Mouse (Mus musculus): ENCODE measurements around the gene Synm. TPM values are rescaled to one million over a fixed set of nuclear protein-coding genes. Genes with fewer than 3 reads are reported as not detected.

Synm gene
- total RNA-seq, 1 experiment from 2014 or later = not detected

DNA sequence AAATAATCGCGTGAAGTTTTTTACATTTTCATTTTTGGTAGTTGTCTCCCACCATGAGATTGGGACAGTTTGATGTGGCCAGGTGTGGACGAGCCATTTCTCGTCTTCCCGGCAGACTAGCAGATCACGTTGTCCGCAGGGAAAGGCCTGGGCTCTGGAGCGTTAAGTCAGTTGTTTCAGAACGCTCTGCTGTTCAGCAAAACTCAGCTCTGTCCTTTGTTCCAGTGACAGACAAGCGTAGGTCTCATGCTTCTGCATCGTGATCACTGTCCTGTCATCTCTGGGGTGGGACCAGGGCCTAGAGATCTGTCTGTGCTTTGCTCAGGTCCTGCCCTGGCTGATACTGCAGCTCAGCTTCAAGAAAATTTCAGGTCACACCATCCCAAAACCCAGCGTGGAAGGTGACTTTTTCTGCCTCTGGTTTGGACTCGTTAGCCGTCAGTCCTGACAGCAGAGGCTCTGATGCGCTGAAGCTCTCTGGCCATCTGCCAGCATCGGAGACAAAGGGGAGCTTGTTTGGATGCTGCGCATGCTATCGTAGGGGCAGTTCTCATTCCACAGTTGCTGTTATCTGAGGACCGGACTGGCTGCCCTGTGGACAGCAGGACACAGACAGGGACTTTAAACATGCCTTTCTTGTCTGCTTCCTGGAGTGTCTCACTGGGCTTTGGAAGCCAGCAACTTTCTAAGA is 45.6 kb downstream of the Synm start:
- no peak for ATAC-seq (ENCODE audit: extremely low read depth, insufficient number of reproducible peaks, low FRiP score, poor library complexity, severe bottlenecking)

DNA sequence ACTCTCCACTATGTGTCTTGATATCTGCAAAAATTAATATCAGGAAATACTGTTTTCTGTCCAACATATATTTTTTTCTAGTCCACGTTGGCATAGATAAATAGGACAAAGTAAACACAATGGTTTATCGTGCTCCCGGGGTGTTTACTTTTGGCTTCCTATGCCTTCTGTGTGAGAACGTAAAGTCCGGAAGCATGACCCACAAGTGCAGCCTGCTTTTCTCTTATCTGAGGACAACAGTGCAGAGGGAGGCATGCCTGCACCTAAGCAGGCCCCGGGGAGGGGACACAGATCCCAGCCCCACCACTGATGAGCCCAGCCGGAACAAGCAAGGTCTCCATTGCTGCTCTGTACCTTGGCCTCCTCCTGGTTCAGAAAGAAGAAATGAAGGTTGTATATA is 49.3 kb downstream of the Synm start:
- ATAC-seq (ENCODE audit: extremely low read depth, insufficient number of reproducible peaks, low FRiP score, poor library complexity, severe bottlenecking) = no peak

DNA sequence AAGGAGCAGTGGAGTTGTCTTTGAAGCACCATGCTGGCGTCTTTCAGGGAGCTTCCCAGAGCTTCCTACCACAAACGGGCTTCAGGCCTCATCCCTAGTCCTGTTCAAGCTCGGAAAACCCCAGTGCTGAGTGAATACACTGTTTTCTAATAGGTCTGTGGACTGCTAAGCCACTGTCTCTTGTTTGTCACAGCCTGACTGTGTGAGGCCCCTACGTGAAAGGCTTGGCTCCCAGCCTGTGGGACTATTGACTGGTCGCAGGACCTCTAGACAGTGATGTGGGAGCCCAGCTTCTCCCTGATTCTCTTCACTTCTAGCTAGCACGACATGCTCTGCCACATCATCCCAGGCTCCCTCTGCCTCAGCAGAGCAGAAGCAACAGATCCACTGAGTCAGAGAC is 51.4 kb downstream of the Synm start:
- no peak for ATAC-seq (ENCODE audit: extremely low read depth, insufficient number of reproducible peaks, low FRiP score, poor library complexity, severe bottlenecking)

DNA sequence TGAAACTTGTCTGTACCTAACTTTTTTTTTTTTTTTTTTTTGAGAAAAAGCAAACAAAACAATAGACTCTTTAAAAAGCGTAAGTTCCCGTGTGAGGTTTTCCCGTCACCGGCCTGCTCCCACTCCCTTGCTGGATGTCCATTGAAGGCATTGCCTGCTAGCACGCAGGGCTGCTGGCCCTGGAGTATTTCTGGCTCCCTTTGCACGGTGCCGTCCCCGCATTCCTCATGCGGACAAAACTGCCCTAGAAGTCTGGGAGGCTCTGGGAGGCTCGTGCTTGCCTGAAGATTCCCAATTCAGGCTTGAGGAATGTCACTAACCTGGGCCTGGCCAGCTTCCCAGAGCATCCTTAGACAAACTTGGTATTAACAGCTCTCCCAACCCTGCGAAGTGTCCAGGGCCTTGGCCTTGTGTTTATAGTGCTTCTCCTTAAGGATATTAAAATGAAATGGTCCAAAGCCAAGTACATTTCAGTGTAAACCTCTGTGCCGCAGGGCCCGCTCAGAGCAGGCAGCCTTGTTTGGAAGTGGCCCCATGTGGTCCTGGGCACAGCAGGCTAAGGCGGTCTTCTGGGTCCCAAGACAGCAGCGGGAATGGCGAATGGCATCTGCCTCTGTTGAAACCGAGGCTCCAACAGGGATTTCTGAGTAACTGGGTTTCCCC is 58.2 kb downstream of the Synm start:
- no peak for ATAC-seq (ENCODE audit: extremely low read depth, insufficient number of reproducible peaks, low FRiP score, poor library complexity, severe bottlenecking)

DNA sequence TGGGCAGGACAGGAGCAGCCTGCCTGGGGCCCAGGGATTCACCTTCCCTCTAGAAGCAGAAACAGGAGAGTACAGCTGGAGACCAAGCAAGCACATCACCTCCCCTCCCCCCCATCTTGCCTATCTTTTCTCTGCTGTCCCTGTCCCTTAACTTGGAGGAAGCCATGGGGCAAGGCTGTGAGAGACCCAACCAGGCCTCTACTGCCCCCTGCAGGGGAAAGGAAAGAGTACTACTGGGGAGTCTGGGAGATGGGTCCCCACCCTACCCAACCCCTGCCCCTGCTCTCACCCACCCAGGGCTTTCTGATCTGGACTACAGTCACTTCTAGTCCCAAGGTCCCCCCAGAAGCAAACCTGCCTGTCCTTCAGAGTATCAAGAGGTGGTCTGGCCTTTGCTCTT is 58.7 kb downstream of the Synm start:
- ATAC-seq (ENCODE audit: extremely low read depth, insufficient number of reproducible peaks, low FRiP score, poor library complexity, severe bottlenecking) = no peak

DNA sequence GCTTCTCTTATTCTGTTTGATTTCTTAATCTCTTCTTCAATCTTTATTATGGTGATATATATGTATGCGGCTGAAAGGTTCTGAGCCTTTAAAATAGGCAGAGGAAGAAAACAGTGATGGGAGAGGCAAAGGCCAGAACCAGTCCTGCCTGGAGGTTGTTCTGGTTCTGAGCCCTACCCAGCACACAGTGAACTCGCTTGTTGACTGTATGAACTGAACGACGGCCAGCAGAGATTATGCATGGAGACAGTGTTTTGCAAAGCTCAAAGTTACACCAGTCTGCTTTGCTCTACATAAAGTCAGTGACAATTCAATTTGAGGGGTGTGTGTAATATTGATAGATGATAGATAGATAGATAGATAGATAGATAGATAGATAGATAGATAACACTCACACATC is 60.2 kb downstream of the Synm start:
- ATAC-seq (ENCODE audit: extremely low read depth, insufficient number of reproducible peaks, low FRiP score, poor library complexity, severe bottlenecking) = no peak

DNA sequence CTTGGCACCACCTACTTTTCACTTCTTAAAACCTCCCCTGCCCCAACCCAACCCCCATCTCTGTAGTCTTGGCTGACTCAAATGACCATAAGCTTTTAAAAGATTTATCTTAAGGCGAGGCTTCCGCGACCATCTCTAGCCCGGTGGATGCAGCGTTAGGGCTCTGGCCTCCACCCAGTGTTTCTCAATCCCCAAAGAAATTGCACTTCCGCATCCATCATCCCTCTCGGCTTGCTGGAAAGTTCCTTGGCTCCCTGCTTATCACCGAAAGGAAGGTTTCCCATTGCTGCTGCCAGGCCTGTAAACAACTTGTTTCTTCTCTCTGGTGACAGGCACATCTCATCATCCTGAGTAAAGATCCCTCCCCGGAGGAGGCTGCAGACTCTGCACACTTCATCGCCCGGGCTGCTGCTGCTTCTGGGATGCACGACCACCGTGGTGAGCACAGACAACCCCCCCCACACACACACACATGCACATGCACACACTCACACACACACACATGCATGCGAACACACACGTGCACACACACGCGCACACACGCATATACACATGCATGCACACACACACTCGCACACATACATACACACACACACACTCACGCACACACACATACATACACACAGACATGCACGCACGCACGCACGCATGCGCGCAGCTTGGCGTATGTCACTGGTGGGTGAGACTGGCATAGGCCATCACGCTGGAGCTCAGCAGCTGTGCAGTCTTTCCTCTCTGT is 61.5 kb downstream of the Synm start:
- ATAC-seq (ENCODE audit: extremely low read depth, insufficient number of reproducible peaks, low FRiP score, poor library complexity, severe bottlenecking) = no peak

DNA sequence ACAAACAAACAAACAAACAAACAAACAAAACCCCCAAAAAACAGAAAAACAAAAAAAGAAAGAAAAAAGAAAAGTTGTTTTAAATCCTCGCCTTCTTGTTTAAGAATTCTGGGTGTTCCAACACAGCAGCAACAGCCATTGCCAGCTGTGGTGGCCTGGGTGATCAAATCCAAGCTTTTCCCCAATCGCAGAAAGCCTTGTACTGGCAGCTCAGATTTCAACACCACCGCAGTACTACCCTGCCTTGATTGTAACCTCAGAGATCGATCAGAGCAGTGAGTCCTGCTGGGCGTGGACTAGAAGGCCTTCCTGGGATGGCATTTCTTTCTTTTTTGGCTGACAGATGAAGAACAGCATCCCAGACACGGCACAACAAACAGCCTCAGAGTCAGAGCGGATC is 63.6 kb downstream of the Synm start:
- no peak for ATAC-seq (ENCODE audit: extremely low read depth, insufficient number of reproducible peaks, low FRiP score, poor library complexity, severe bottlenecking)

DNA sequence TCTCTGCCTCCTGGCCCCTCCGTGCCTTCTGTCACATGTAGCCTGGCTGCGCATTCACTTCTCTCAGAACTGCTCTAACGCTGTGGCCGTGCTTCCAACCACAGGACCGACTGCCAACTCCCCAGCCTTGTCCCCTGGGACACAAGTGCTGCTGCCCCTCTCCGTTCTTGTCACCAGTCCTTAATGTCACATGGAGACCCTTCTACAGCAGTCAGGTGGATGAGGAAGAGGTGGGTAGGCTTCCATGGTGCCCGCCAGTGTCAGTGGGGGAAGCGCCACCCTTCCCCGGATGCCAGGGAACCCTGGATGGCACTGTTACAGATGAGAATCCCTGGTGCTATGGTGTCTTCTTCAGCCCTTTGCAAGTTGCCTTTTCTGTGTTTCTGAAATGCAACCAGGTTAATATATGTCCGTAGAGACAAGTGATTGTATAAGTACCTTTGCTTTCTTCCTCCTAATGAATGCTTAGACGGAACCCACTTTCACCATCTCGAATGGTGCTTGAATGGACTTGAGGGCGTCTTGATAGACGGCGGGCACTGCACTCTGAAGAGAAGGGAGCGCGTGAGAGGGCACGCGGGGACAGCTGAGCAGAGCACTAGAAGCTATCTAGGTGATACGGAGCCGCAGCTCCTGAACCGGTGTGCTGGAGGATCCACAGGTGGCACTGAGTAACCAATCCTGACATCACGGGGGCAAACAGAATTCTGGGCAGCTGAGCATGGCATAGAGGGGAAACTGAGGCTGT is 66.6 kb downstream of the Synm start:
- no peak for ATAC-seq (ENCODE audit: extremely low read depth, insufficient number of reproducible peaks, low FRiP score, poor library complexity, severe bottlenecking)

DNA sequence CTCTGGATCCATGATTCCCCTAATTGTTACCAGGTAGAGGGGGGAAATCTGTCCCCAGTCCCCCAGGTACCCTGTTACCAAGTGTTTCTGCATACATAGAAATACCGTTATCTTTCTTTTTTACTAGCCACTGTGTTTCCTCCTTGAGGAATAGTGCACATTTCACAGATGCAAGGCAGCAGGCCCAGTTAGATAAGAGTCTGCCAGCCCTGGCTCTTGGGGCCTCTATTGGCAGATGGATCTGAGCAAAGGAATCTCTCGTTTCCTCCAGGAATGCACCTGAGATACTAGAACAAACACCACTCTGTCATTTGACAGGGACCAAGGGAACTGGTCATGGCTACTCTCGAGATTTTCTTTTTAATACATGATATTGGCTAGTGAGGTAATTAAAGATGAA is 67.4 kb downstream of the Synm start:
- ATAC-seq (ENCODE audit: extremely low read depth, insufficient number of reproducible peaks, low FRiP score, poor library complexity, severe bottlenecking) = no peak

DNA sequence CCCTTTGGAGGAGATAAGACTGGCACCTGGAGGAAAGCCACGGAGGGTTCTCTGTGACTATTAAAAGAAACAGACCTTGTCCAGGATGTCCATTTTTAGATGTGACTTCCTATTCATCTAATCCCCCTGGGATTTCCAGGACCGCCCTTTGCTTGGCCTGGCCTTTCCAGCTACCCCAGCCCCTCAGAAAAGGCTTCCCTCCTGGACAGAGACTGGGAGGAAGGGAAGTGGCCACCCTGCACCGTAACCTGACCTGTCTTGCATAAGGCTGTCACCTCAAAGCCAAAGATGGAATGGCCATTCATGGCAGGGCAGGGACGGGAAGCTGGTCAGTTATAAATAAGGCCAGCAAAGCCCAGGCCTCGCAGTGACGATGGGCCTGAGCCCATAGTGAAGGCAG is 68.5 kb downstream of the Synm start:
- no peak for ATAC-seq (ENCODE audit: extremely low read depth, insufficient number of reproducible peaks, low FRiP score, poor library complexity, severe bottlenecking)

DNA sequence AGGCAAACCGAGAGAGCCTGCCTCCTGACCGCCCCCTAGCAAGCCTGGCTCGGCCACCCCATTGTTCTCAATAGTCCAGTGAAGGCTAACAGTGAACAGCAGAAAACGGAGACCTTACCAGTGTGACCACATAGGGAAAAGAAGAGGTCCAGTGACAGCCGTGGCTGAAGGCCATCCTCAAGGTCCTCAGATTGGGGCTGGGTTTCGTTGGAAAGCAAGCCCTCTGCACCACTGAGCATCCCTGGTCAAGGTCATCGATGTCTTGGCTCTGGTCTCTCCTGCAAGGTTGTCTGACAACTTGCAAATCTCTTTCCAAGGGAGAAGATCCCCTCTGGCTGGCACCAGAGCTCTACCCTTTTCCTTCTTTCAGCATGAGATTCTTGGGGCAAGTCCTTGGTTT is 69.7 kb downstream of the Synm start:
- ATAC-seq (ENCODE audit: extremely low read depth, insufficient number of reproducible peaks, low FRiP score, poor library complexity, severe bottlenecking) = no peak

DNA sequence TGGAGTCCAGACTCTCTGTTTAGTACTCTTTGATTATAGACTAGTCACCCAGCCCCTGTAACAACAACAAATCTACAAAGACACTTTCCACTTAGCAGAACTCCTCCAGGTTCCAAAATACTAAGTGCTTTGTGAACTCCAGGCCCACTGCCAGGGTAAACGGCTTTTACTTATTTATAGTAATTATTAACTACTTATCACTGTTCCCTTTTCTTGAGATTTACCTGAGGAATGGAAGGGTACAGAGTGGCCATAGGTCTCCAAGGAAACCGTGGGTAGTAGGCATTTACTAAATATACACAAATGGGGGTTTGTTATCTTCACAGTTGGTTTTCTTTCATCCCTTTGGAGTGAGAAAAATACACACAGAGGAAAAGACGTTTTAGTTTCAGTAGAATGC is 71.3 kb downstream of the Synm start:
- no peak for ATAC-seq (ENCODE audit: extremely low read depth, insufficient number of reproducible peaks, low FRiP score, poor library complexity, severe bottlenecking)

DNA sequence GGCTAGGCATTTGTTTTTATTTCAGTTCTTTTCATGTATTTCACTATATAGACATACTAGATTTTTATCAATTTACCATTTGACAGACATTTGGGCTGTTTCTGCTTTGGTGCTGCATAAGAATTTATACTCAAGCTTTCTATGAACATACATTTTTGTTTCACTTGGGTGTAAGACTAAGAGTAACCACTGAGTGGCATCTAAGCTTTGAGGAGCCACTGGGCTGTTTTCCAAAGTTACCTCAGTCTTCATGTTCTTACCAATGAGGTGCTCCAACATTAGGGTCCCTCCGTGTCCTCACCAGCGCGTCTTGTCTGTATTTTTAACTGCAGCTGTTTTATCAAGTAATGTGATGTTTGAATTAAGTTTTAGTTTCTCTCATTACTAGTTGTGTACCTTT is 73.0 kb downstream of the Synm start:
- no peak for ATAC-seq (ENCODE audit: extremely low read depth, insufficient number of reproducible peaks, low FRiP score, poor library complexity, severe bottlenecking)

DNA sequence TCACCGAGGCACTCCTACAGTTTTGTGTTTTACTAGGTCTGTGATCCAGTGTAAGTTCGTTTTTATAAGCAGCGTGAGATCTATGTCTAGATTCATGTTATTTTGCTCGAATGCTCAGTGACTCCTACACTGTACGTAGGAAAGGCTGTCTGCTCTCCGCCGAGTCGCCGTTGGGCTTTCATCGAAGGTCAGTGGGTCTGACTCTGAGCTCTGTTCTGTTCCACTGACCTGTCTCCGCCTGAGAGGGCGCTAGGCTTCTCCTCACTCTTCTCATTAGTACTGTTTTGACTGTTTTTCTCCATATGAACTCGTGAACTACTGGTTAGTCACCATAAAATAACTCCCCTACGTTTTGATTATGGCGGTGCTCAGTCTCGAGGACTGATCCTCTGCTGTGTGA is 76.5 kb downstream of the Synm start:
- ATAC-seq (ENCODE audit: extremely low read depth, insufficient number of reproducible peaks, low FRiP score, poor library complexity, severe bottlenecking) = no peak

DNA sequence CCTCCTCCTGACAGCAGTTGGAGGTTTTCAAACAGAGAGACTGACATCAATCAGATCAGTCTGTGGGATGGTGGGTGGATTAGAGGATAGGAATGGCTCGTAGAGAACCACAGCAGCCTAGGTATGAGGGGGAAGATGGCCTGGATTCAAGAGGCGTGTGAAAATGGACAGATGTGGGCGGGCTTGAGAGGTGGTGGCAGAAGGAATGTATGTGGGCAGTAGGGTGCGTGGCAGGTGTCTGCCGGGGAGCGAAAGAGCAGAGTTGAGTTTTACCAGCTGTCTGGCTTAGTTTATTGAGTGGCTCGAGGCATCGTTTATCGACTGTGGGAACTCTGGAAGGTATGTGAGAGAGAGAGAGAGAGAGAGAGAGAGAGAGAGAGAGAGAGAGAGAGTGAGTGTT is 78.5 kb downstream of the Synm start:
- no peak for ATAC-seq (ENCODE audit: extremely low read depth, insufficient number of reproducible peaks, low FRiP score, poor library complexity, severe bottlenecking)

Data from neutrophil, adult 5-6 weeks (primary cell).